Mouse (Mus musculus): Measurements from ENCODE around the gene Pi16. TPM values are rescaled to one million over a fixed set of nuclear protein-coding genes. Genes with fewer than 3 reads are reported as not detected.

The Pi16 gene
- polyA plus RNA-seq, 1 experiment from 2014 or later: 0.14 TPM

DNA sequence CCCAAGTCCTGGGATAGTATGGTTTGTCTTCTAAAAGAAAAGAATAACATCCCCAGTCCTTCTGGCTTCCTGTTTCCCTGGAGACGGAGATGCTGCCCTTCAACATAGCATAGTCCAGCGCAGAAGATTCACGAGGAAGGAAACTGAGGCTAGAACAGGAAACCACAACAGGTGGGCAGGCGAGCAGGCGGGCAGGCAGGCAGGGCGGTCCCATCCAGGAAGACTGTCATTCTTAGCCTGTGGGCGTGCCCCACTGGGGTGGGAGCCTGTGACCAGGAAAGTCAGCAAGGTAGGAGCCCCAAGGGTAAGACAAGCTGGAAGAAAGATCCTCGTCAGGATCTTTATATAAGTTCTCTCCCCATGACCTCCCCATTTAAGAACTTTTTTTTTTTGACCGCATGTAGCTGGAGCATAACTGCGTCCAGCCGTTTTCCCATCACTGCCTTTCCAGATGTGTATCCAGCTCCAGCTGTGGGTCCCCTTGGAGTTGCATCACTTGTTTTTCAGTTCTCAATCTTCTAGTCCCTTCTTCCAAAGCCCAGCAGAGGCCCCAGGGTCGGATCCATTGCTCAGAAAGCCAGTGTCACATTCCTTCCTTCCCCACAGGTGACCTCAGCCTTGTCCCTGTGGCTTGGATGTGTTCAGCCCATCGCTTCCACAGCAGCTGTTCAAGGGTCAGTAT is 13.0 kb upstream of the Pi16 start:
- H3K4me3 ChIP-seq (ENCODE audit: low read depth, low read length): no peak overlapping the region
- no peak for TF ChIP-seq CTCF (IDR thresholded peaks at IDR 0.05; ENCODE audit: low read depth)
- H3K36me3 ChIP-seq (ENCODE audit: insufficient read depth): peaks cover 24% of the 10 kb centered on the region
- no peak overlapping the region for H3K9ac ChIP-seq
- H3K27me3 ChIP-seq (ENCODE audit: insufficient read depth, low read length): no peaks in the 10 kb centered on the region
- peak overlapping the region; percentile 13; the same call in 1 of the 2 replicates for H3K27ac ChIP-seq (ENCODE audit: low read depth)
- H3K4me1 ChIP-seq (ENCODE audit: insufficient read depth): peaks cover 15% of the 10 kb centered on the region
- DNase-seq (peak; percentile 24), ATAC-seq (ENCODE audit: insufficient read depth) (no peak)
- no peaks in the 10 kb centered on the region for H3K9me3 ChIP-seq (ENCODE audit: low read depth, low read length)
- 47% methylated on average over 13 of the region's 13 CpGs for WGBS
- H3K4me2 ChIP-seq: peak overlapping the region; percentile 23

GRCm38 (mm10) chr17:29305058-29305806 is 12.2 kb upstream of the Pi16 start:
- H3K4me2 ChIP-seq: peak overlapping the region; percentile 23
- peak; percentile 62 for DNase-seq
- no peak overlapping the region for H3K4me3 ChIP-seq (ENCODE audit: low read depth, low read length)
- no peak for TF ChIP-seq CTCF (IDR thresholded peaks at IDR 0.05; ENCODE audit: low read depth)
- 12% methylated on average over 15 of the region's 15 CpGs for WGBS
- no peaks in the 10 kb centered on the region for H3K9me3 ChIP-seq (ENCODE audit: low read depth, low read length)
- H3K36me3 ChIP-seq (ENCODE audit: insufficient read depth): peaks cover 18% of the 10 kb centered on the region
- H3K9ac ChIP-seq: peak overlapping the region; percentile 32; the same call in 1 of the 2 replicates
- no peaks in the 10 kb centered on the region for H3K27me3 ChIP-seq (ENCODE audit: insufficient read depth, low read length)
- 0 out of 2 replicates have a peak overlapping the region, but pooled peaks have one; percentile 16 for H3K27ac ChIP-seq (ENCODE audit: low read depth)
- peak; percentile 53 for ATAC-seq (ENCODE audit: insufficient read depth)
- H3K4me1 ChIP-seq (ENCODE audit: insufficient read depth): peaks cover 15% of the 10 kb centered on the region

GRCm38 (mm10) chr17:29305871-29306270 is 11.6 kb upstream of the Pi16 start:
- Histone ChIP-seq H3K9ac (peak overlapping the region; percentile 32; the same call in 1 of the 2 replicates), H3K4me3 (ENCODE audit: low read depth, low read length) (no peak overlapping the region), H3K4me2 (peak overlapping the region; percentile 23; the same call in 1 of the 2 replicates), H3K4me1 (ENCODE audit: insufficient read depth) (peaks cover 15% of the 10 kb centered on the region), H3K36me3 (ENCODE audit: insufficient read depth) (peaks cover 14% of the 10 kb centered on the region), H3K27me3 (ENCODE audit: insufficient read depth, low read length) (no peaks in the 10 kb centered on the region), H3K27ac (ENCODE audit: low read depth) (0 out of 2 replicates have a peak overlapping the region, but pooled peaks have one; percentile 16), H3K9me3 (ENCODE audit: low read depth, low read length) (no peaks in the 10 kb centered on the region)
- WGBS: 42% methylated on average over 7 of the region's 7 CpGs
- TF ChIP-seq CTCF (IDR thresholded peaks at IDR 0.05; ENCODE audit: low read depth): no peak
- DNase-seq (no peak), ATAC-seq (ENCODE audit: insufficient read depth) (no peak)

GRCm38 (mm10) chr17:29310056-29310623 is 7.3 kb upstream of the Pi16 start:
- Histone ChIP-seq H3K9me3 (ENCODE audit: low read depth, low read length) (no peaks in the 10 kb centered on the region; the same call in 1 of the 2 replicates), H3K27me3 (ENCODE audit: insufficient read depth, low read length) (no peaks in the 10 kb centered on the region), H3K9ac (no peak overlapping the region), H3K4me3 (ENCODE audit: low read depth, low read length) (no peak overlapping the region), H3K4me1 (ENCODE audit: insufficient read depth) (peaks cover 7% of the 10 kb centered on the region), H3K27ac (ENCODE audit: low read depth) (no peak overlapping the region), H3K4me2 (no peak overlapping the region), H3K36me3 (ENCODE audit: insufficient read depth) (no peaks in the 10 kb centered on the region)
- ATAC-seq (ENCODE audit: insufficient read depth) (no peak), DNase-seq (no peak)
- WGBS: 71% methylated on average over 21 of the region's 21 CpGs
- TF ChIP-seq CTCF (IDR thresholded peaks at IDR 0.05; ENCODE audit: low read depth): no peak

GRCm38 (mm10) chr17:29311602-29312001 is 5.9 kb upstream of the Pi16 start:
- DNase-seq (no peak), ATAC-seq (ENCODE audit: insufficient read depth) (no peak)
- Histone ChIP-seq H3K9ac (no peak overlapping the region), H3K9me3 (ENCODE audit: low read depth, low read length) (no peaks in the 10 kb centered on the region; the same call in 1 of the 2 replicates), H3K27me3 (ENCODE audit: insufficient read depth, low read length) (no peaks in the 10 kb centered on the region), H3K4me2 (no peak overlapping the region), H3K36me3 (ENCODE audit: insufficient read depth) (no peaks in the 10 kb centered on the region), H3K4me1 (ENCODE audit: insufficient read depth) (no peaks in the 10 kb centered on the region), H3K4me3 (ENCODE audit: low read depth, low read length) (no peak overlapping the region), H3K27ac (ENCODE audit: low read depth) (no peak overlapping the region)
- 89% methylated on average over 8 of the region's 8 CpGs for WGBS
- TF ChIP-seq CTCF (IDR thresholded peaks at IDR 0.05; ENCODE audit: low read depth): no peak

GRCm38 (mm10) chr17:29312082-29312481 is 5.4 kb upstream of the Pi16 start:
- no peak overlapping the region for H3K4me2 ChIP-seq
- H3K9me3 ChIP-seq (ENCODE audit: low read depth, low read length): no peaks in the 10 kb centered on the region; the same call in 1 of the 2 replicates
- TF ChIP-seq CTCF (IDR thresholded peaks at IDR 0.05; ENCODE audit: low read depth): no peak
- H3K4me1 ChIP-seq (ENCODE audit: insufficient read depth): no peaks in the 10 kb centered on the region
- ATAC-seq (ENCODE audit: insufficient read depth) (no peak), DNase-seq (no peak)
- H3K27ac ChIP-seq (ENCODE audit: low read depth): no peak overlapping the region
- no peaks in the 10 kb centered on the region for H3K27me3 ChIP-seq (ENCODE audit: insufficient read depth, low read length)
- WGBS: 89% methylated on average over 2 of the region's 2 CpGs
- no peak overlapping the region for H3K4me3 ChIP-seq (ENCODE audit: low read depth, low read length)
- no peaks in the 10 kb centered on the region for H3K36me3 ChIP-seq (ENCODE audit: insufficient read depth)
- H3K9ac ChIP-seq: no peak overlapping the region

GRCm38 (mm10) chr17:29313300-29313699 is 4.2 kb upstream of the Pi16 start:
- no peak overlapping the region for H3K4me3 ChIP-seq (ENCODE audit: low read depth, low read length)
- ATAC-seq (ENCODE audit: insufficient read depth): no peak

More at GRCm38 (mm10) chr17:29313300-29313699, 4.2 kb upstream of the Pi16 start:
- peak; percentile 42 for TF ChIP-seq CTCF (IDR thresholded peaks at IDR 0.05; ENCODE audit: low read depth)
- H3K27me3 ChIP-seq (ENCODE audit: insufficient read depth, low read length): no peaks in the 10 kb centered on the region
- no peak overlapping the region for H3K9ac ChIP-seq
- no peak overlapping the region for H3K27ac ChIP-seq (ENCODE audit: low read depth)
- H3K36me3 ChIP-seq (ENCODE audit: insufficient read depth): no peaks in the 10 kb centered on the region
- no peak for DNase-seq
- H3K9me3 ChIP-seq (ENCODE audit: low read depth, low read length): no peaks in the 10 kb centered on the region; the same call in 1 of the 2 replicates
- no peaks in the 10 kb centered on the region for H3K4me1 ChIP-seq (ENCODE audit: insufficient read depth)
- H3K4me2 ChIP-seq: no peak overlapping the region

All from lung, embryonic 14.5 days (tissue).